Mouse (Mus musculus) megakaryocyte, embryonic 14.5 days (primary cell): ENCODE data around the gene Plcxd2. TPM values are rescaled to one million over a fixed set of nuclear protein-coding genes. Genes with fewer than 3 reads are reported as not detected.

Experiments
- H3K27me3 ChIP-seq: replicated peaks from 2 replicates; pipeline ENCODE3; 2012; ENCODE audit warnings: inconsistent platforms
- H3K36me3 ChIP-seq: replicated peaks from 2 replicates; pipeline ENCODE3; 2012; ENCODE audit warnings: low read length, inconsistent platforms, mixed read lengths
- H3K4me1 ChIP-seq: 2 replicates; pipeline ENCODE4 v1.6.1; 2012; ENCODE audit warnings: inconsistent platforms
- H3K4me3 ChIP-seq: replicated peaks from 2 replicates; pipeline ENCODE3; 2012; ENCODE audit warnings: moderate library complexity, mild to moderate bottlenecking, inconsistent platforms
- H3K9me3 ChIP-seq: 2 replicates; pipeline ENCODE4 v1.6.1; 2012; ENCODE audit warnings: inconsistent platforms
- FLI1 ChIP-seq: IDR thresholded peaks from 2 replicates; pipeline ENCODE4 v1.6.1; 2012; ENCODE audit warnings: low read length, inconsistent platforms, mixed read lengths
- GATA1 ChIP-seq: IDR thresholded peaks from 3 replicates; pipeline ENCODE4 v1.6.1; 2012; ENCODE audit warnings: mixed read lengths, low read length, inconsistent platforms, borderline replicate concordance
- polyA plus RNA-seq: library from polyadenylated mRNA; stranded (reverse); fragments of >175 nt; gene quantifications from 2 replicates; pipeline ENCODE4 v1.2.3, GENCODE M21; 2012; ENCODE audit warnings: low replicate concordance; ENCODE audit not compliant: insufficient read depth

The Plcxd2 gene
- polyA plus RNA-seq, 1 experiment: not detected

GRCm38 (mm10) chr16:45945174-45945631, 64.8 kb downstream of the Plcxd2 start:
- Histone ChIP-seq H3K4me3 (no peak overlapping the region), H3K9me3 (peaks cover 2% of the 10 kb centered on the region; the same call in 1 of the 2 replicates), H3K27me3 (no peaks in the 10 kb centered on the region), H3K36me3 (no peaks in the 10 kb centered on the region), H3K4me1 (no peaks in the 10 kb centered on the region)
- TF ChIP-seq FLI1: no peak
- TF ChIP-seq GATA1: no peak

- no peak for TF ChIP-seq GATA1
- TF ChIP-seq FLI1: no peak
- Histone ChIP-seq H3K36me3 (no peaks in the 10 kb centered on the region), H3K4me3 (no peak overlapping the region)
These were observed 67.7 kb downstream of the Plcxd2 start for GRCm38 (mm10) chr16:45942169-45942891.

GRCm38 (mm10) chr16:45940701-45941100, 69.3 kb downstream of the Plcxd2 start:
- Histone ChIP-seq H3K4me3 (no peak overlapping the region), H3K4me1 (no peaks in the 10 kb centered on the region), H3K27me3 (no peaks in the 10 kb centered on the region), H3K36me3 (no peaks in the 10 kb centered on the region), H3K9me3 (peaks cover 11% of the 10 kb centered on the region)
- TF ChIP-seq FLI1 (no peak), GATA1 (no peak)

More at GRCm38 (mm10) chr16:45942169-45942891, 67.7 kb downstream of the Plcxd2 start:
- Histone ChIP-seq H3K9me3 (peaks cover 11% of the 10 kb centered on the region), H3K4me1 (no peaks in the 10 kb centered on the region), H3K27me3 (no peaks in the 10 kb centered on the region)

- Histone ChIP-seq H3K36me3 (no peaks in the 10 kb centered on the region), H3K4me3 (no peak overlapping the region), H3K4me1 (no peaks in the 10 kb centered on the region), H3K9me3 (peaks cover 11% of the 10 kb centered on the region), H3K27me3 (no peaks in the 10 kb centered on the region)
- TF ChIP-seq GATA1: no peak
- no peak for TF ChIP-seq FLI1
These were observed 70.6 kb downstream of the Plcxd2 start for GRCm38 (mm10) chr16:45939436-45939835.

GRCm38 (mm10) chr16:45937381-45937780, 72.6 kb downstream of the Plcxd2 start:
- H3K36me3 ChIP-seq: no peaks in the 10 kb centered on the region
- no peak overlapping the region for H3K4me3 ChIP-seq
- H3K9me3 ChIP-seq: peaks cover 11% of the 10 kb centered on the region
- H3K4me1 ChIP-seq: no peaks in the 10 kb centered on the region
- no peaks in the 10 kb centered on the region for H3K27me3 ChIP-seq
- TF ChIP-seq FLI1 (no peak), GATA1 (no peak)

GRCm38 (mm10) chr16:45936521-45936920, 73.5 kb downstream of the Plcxd2 start:
- TF ChIP-seq GATA1 (no peak), FLI1 (no peak)
- no peak overlapping the region for H3K4me3 ChIP-seq
- no peaks in the 10 kb centered on the region for H3K27me3 ChIP-seq
- H3K36me3 ChIP-seq: no peaks in the 10 kb centered on the region
- no peaks in the 10 kb centered on the region for H3K4me1 ChIP-seq
- peaks cover 11% of the 10 kb centered on the region for H3K9me3 ChIP-seq

- no peaks in the 10 kb centered on the region for H3K36me3 ChIP-seq
- TF ChIP-seq FLI1 (no peak), GATA1 (no peak)
- no peaks in the 10 kb centered on the region for H3K27me3 ChIP-seq
- H3K4me1 ChIP-seq: no peaks in the 10 kb centered on the region
- no peak overlapping the region for H3K4me3 ChIP-seq
- peaks cover 11% of the 10 kb centered on the region for H3K9me3 ChIP-seq
These were observed 74.0 kb downstream of the Plcxd2 start for GRCm38 (mm10) chr16:45935956-45936483.

- H3K27me3 ChIP-seq: no peaks in the 10 kb centered on the region
These were observed 75.2 kb downstream of the Plcxd2 start for GRCm38 (mm10) chr16:45934721-45935407.

GRCm38 (mm10) chr16:45930308-45930707, 79.7 kb downstream of the Plcxd2 start:
- no peaks in the 10 kb centered on the region for H3K36me3 ChIP-seq
- no peaks in the 10 kb centered on the region for H3K9me3 ChIP-seq
- no peak overlapping the region for H3K4me3 ChIP-seq
- no peaks in the 10 kb centered on the region for H3K27me3 ChIP-seq
- no peak for TF ChIP-seq FLI1
- no peak for TF ChIP-seq GATA1
- H3K4me1 ChIP-seq: no peaks in the 10 kb centered on the region

More at GRCm38 (mm10) chr16:45934721-45935407, 75.2 kb downstream of the Plcxd2 start:
- no peaks in the 10 kb centered on the region for H3K4me1 ChIP-seq
- TF ChIP-seq GATA1 (no peak), FLI1 (no peak)
- no peak overlapping the region for H3K4me3 ChIP-seq
- no peaks in the 10 kb centered on the region for H3K36me3 ChIP-seq
- H3K9me3 ChIP-seq: peaks cover 7% of the 10 kb centered on the region

GRCm38 (mm10) chr16:45928090-45928489, 81.9 kb downstream of the Plcxd2 start:
- Histone ChIP-seq H3K27me3 (no peaks in the 10 kb centered on the region), H3K4me1 (no peaks in the 10 kb centered on the region), H3K4me3 (no peak overlapping the region), H3K36me3 (no peaks in the 10 kb centered on the region), H3K9me3 (no peaks in the 10 kb centered on the region)
- no peak for TF ChIP-seq FLI1
- TF ChIP-seq GATA1: no peak
